Mouse (Mus musculus) forebrain, embryonic 10.5 days (tissue): Measurements from ENCODE around the gene Thra. TPM values are rescaled to one million over a fixed set of nuclear protein-coding genes. Genes with fewer than 3 reads are reported as not detected.

Experiments
- DNase-seq: peaks from one replicate; pipeline ENCODE4 v3.0.0-alpha.2; 2017; ENCODE audit warnings: low spot score; ENCODE audit errors: extremely low spot score
- H3K27ac ChIP-seq: fragments of 300-500 bp; sonication (generic); 2 replicates; pipeline ENCODE4 v1.5.1; 2016; ENCODE audit warnings: mild to moderate bottlenecking
- H3K27me3 ChIP-seq: fragments of 300-500 bp; sonication (generic); 2 replicates; pipeline ENCODE4 v1.6.1; 2016; ENCODE audit warnings: mild to moderate bottlenecking; ENCODE audit not compliant: poor library complexity, severe bottlenecking
- H3K36me3 ChIP-seq: fragments of 300-500 bp; sonication (generic); replicated peaks from 2 replicates; pipeline ENCODE4 v1.6.1; 2016; ENCODE audit warnings: mild to moderate bottlenecking, moderate library complexity
- H3K4me1 ChIP-seq: fragments of 300-500 bp; sonication (generic); 2 replicates; pipeline ENCODE4 v1.6.1; 2016
- H3K4me3 ChIP-seq: fragments of 300-500 bp; sonication (generic); 2 replicates; pipeline ENCODE4 v1.5.1; 2016; ENCODE audit warnings: mild to moderate bottlenecking, moderate library complexity
- H3K9me3 ChIP-seq: fragments of 300-500 bp; sonication (generic); 2 replicates; pipeline ENCODE4 v1.6.1; 2016; ENCODE audit warnings: mild to moderate bottlenecking, moderate library complexity
- WGBS: fragments of 180-500 bp; shearing (Covaris S2); methylation state at CpG from one replicate; pipeline ENCODE4 v1.1.7; 2016; 5-methylcytosine and 5-hydroxymethylcytosine counted together
- polyA plus RNA-seq: library from polyadenylated mRNA; unstranded; fragments of >200 nt; fragmentation: Nextera tagmentation; extraction: Ambion mirVana; gene quantifications from 2 replicates; pipeline ENCODE4 v1.2.1, GENCODE M21; 2016

Thra gene
- polyA plus RNA-seq, 1 experiment from 2014 or later: 10.9 TPM

- DNase-seq: no peak
- H3K4me3 ChIP-seq: peak overlapping the region; percentile 5; the same call in 1 of the 2 replicates
- no peaks in the 10 kb centered on the region for H3K36me3 ChIP-seq
- no peaks in the 10 kb centered on the region for H3K9me3 ChIP-seq
- peak overlapping the region; percentile 51 for H3K27ac ChIP-seq
- 6% methylated on average over 4 of the region's 4 CpGs for WGBS
- H3K4me1 ChIP-seq: peaks cover 59% of the 10 kb centered on the region
- no peaks in the 10 kb centered on the region for H3K27me3 ChIP-seq
These were observed 51.6 kb downstream of the Thra start for GRCm38 (mm10) chr11:98792081-98792480.

- no peak for DNase-seq
- H3K4me1 ChIP-seq: peaks cover 60% of the 10 kb centered on the region
- peak overlapping the region; percentile 100 for H3K27ac ChIP-seq
- 0% methylated on average over 30 of the region's 30 CpGs for WGBS
- H3K27me3 ChIP-seq: no peaks in the 10 kb centered on the region
- H3K36me3 ChIP-seq: peaks cover 24% of the 10 kb centered on the region
- H3K4me3 ChIP-seq: peak overlapping the region; percentile 100
- no peaks in the 10 kb centered on the region for H3K9me3 ChIP-seq
These were observed 54.1 kb downstream of the Thra start for GRCm38 (mm10) chr11:98794469-98795014.

GRCm38 (mm10) chr11:98795015-98795713 is 54.7 kb downstream of the Thra start, which contains the start of gene Msl1:
Msl1 (plus strand) TSS chr11:98795516.
- Histone ChIP-seq H3K27me3 (no peaks in the 10 kb centered on the region), H3K4me3 (peak within 1 kb of the TSS; percentile 100), H3K4me1 (peaks cover 55% of the 10 kb centered on the region), H3K9me3 (no peaks in the 10 kb centered on the region), H3K27ac (peak within 1 kb of the TSS; percentile 100), H3K36me3 (peaks cover 30% of the 10 kb centered on the region)
- under 1% methylated on average over 68 of the region's 89 CpGs for WGBS
- peak; percentile 90 for DNase-seq

DNA sequence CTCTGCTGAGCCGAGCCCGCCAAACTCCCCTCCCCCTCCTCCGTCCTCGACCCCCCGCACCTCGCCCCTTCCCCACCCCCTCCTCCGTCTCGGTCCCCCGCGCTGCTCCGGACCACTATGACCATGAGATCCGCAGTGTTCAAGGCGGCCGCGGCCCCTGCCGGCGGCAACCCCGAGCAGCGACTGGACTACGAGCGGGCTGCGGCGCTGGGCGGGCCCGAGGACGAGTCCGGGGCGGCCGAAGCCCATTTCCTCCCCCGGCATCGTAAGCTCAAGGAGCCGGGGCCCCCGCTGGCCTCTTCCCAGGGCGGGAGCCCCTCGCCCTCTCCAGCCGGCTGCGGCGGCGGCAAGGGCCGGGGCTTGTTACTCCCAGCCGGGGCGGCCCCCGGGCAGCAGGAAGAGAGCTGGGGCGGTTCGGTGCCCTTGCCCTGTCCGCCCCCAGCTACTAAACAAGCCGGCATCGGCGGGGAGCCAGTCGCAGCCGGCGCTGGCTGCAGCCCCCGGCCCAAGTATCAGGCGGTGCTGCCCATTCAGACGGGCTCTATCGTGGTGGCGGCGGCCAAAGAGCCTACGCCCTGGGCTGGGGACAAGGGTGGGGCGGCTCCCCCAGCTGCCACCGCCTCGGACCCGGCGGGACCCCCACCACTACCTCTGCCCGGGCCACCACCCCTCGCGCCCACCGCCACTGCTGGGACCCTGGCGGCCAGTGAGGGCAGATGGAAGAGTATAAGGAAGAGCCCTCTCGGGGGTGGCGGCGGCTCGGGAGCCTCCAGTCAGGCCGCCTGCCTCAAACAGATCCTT is 55.5 kb downstream of the Thra start:
- peak; percentile 67 for DNase-seq
- Histone ChIP-seq H3K9me3 (no peaks in the 10 kb centered on the region), H3K36me3 (peaks cover 38% of the 10 kb centered on the region), H3K27ac (peak overlapping the region; percentile 100), H3K4me3 (peak overlapping the region; percentile 100), H3K27me3 (no peaks in the 10 kb centered on the region), H3K4me1 (peaks cover 55% of the 10 kb centered on the region)
- under 1% methylated on average over 71 of the region's 74 CpGs for WGBS

DNA sequence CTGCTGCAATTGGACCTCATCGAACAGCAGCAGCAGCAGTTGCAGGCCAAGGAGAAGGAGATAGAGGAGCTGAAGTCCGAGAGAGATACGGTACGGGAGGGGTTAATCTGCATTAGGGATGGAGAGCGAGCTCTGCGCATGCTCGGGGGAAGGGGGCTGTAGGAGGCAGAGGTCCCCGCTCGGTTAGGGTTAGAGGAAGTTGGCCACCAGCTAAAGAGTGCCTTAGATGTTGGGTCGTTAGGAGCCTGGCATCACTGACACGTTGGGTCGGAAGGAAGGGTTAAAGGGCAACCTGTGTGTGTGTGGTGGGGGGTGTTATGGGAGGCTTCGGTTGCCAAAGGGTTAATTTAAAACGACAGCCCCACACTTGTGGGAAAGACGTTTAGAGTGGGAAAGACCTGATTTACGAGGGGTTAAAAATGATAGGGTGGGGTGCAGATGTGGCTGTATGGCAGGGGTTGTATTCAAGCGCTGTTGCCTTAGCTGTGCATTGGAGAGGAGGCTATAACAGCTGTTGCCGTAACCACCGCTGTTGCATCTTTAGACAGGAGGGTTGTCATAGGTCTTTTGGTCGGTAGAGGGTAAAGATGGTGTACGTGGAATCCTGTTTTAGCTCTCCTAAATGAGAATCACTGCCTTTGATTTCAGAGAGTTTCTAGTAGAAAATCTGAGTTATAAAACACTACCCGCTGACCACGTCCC is 56.2 kb downstream of the Thra start:
- WGBS: 5% methylated on average over 23 of the region's 23 CpGs
- Histone ChIP-seq H3K4me3 (peak overlapping the region; percentile 100), H3K4me1 (peaks cover 55% of the 10 kb centered on the region), H3K9me3 (no peaks in the 10 kb centered on the region), H3K36me3 (peaks cover 45% of the 10 kb centered on the region), H3K27ac (peak overlapping the region; percentile 100), H3K27me3 (no peaks in the 10 kb centered on the region)
- DNase-seq: peak; percentile 79

DNA sequence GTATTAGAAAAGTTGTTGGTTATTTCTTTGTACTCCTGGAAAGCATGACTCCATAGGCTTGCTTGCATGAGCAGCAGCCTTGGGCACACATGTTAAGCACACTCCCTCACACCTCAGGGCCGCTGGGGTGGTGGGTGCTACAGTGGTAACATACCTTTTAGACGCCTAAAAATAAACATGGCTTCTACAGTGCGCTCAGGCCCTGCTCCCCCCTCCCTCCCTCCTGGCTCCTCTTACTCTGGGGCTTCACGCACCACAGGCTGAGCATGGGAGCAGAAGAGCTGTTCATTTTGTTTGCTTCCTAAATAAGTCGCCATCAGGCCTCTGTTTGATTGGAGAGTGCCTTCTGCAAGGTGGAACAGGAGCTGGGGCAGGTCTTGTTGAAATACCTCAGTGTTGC is 56.9 kb downstream of the Thra start:
- Histone ChIP-seq H3K4me3 (peak overlapping the region; percentile 100), H3K36me3 (peaks cover 52% of the 10 kb centered on the region), H3K27ac (peak overlapping the region; percentile 25; the same call in 1 of the 2 replicates), H3K4me1 (peaks cover 50% of the 10 kb centered on the region), H3K27me3 (no peaks in the 10 kb centered on the region), H3K9me3 (no peaks in the 10 kb centered on the region)
- WGBS: 30% methylated on average over 5 of the region's 5 CpGs
- DNase-seq: no peak

- H3K36me3 ChIP-seq: peaks cover 58% of the 10 kb centered on the region
- H3K4me3 ChIP-seq: peak overlapping the region; percentile 100
- peaks cover 44% of the 10 kb centered on the region for H3K4me1 ChIP-seq
- no peak overlapping the region for H3K27ac ChIP-seq
- no peaks in the 10 kb centered on the region for H3K27me3 ChIP-seq
- H3K9me3 ChIP-seq: no peaks in the 10 kb centered on the region
- WGBS: 71% methylated on average over 4 of the region's 4 CpGs
- DNase-seq: no peak
These were observed 57.5 kb downstream of the Thra start for GRCm38 (mm10) chr11:98797909-98798308.

DNA sequence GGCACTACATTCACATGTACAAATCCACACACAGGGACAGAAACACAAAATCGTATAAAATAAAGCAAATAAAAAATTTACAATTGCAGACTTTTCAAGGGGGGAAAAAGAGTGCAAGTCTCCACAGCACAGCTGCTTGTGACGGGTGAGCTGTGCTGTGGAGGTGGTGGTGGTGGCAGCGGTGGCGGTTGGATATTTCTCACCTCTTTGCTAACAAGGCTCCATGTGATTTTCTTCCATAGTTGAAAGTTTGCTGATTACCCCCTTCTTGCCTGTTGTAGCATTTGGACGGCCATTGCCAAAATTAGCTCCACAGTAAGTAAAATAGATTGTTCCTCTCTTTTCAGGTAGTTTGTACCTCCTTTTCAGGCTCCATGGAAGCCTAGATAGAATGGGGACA is 64.2 kb downstream of the Thra start, which contains the start of gene Casc3:
TSS of gene Casc3 (plus strand) at position 301 of the 400 bp plus-strand sequence.
- 93% methylated on average over 5 of the region's 5 CpGs for WGBS
- Histone ChIP-seq H3K27ac (no peak within 1 kb of the TSS), H3K27me3 (no peaks in the 10 kb centered on the region), H3K36me3 (peaks cover 90% of the 10 kb centered on the region), H3K9me3 (no peaks in the 10 kb centered on the region), H3K4me3 (no peak within 1 kb of the TSS), H3K4me1 (peaks cover 15% of the 10 kb centered on the region)
- DNase-seq: no peak

- H3K27ac ChIP-seq: no peak overlapping the region
- peak overlapping the region; percentile 87; the same call in 1 of the 2 replicates for H3K4me3 ChIP-seq
- DNase-seq: no peak
- H3K9me3 ChIP-seq: no peaks in the 10 kb centered on the region
- WGBS: 76% methylated on average over 2 of the region's 2 CpGs
- peaks cover 30% of the 10 kb centered on the region for H3K4me1 ChIP-seq
- H3K27me3 ChIP-seq: no peaks in the 10 kb centered on the region
- H3K36me3 ChIP-seq: peaks cover 78% of the 10 kb centered on the region
These were observed 68.0 kb downstream of the Thra start for GRCm38 (mm10) chr11:98808417-98808816.

GRCm38 (mm10) chr11:98809457-98810290 is 69.2 kb downstream of the Thra start:
- Histone ChIP-seq H3K4me1 (peaks cover 30% of the 10 kb centered on the region), H3K9me3 (no peaks in the 10 kb centered on the region), H3K27me3 (no peaks in the 10 kb centered on the region), H3K27ac (peak overlapping the region; percentile 98), H3K4me3 (peak overlapping the region; percentile 87), H3K36me3 (peaks cover 78% of the 10 kb centered on the region)
- peak; percentile 99 for DNase-seq
- under 1% methylated on average over 84 of the region's 84 CpGs for WGBS

- Histone ChIP-seq H3K36me3 (peaks cover 78% of the 10 kb centered on the region), H3K4me3 (peak overlapping the region; percentile 87), H3K27ac (peak overlapping the region; percentile 98; the same call in 1 of the 2 replicates), H3K9me3 (no peaks in the 10 kb centered on the region), H3K27me3 (no peaks in the 10 kb centered on the region), H3K4me1 (peaks cover 30% of the 10 kb centered on the region)
- DNase-seq: no peak
- WGBS: 81% methylated on average over 7 of the region's 7 CpGs
These were observed 70.2 kb downstream of the Thra start for GRCm38 (mm10) chr11:98810686-98811085.
